ENCODE assay signal across 18 mouse cellular contexts in the genomic region with DNA sequence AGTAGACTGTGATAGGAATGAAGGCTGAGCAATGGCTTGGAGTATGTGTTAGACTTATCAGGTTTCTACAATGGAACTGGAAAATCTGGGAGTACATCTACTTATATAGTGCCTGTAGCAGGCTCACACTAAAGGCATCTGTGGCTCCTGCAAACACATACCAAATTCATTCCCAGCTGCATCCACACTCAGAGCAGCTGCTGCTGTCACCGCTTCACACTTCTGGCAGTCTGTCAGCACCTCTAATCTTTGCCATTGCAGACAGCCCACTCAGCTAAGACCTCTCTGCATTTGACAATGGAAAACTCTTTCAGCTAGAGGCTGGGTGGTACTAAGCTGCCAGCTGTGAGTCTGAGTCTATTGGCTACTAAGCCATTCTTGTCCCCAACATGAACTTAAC. TPM values are rescaled to one million over a fixed set of nuclear protein-coding genes. Genes with fewer than 3 reads are reported as not detected.
DNase-seq lines count a peak whose midpoint lies in the region; ATAC-seq lines count a peak whose summit lies in the region.
"Had no signal": no experiment of that assay in that cellular context is flagged by ENCODE, and none has a peak within 500 bp of the region (broad histone marks: within the 10 kb centered on the region; RNA-seq: fewer than 3 reads in every experiment).

No protein-coding gene starts in this region.

- 0 out of 2 replicates have a peak, but pooled peaks have one; percentile 38 for ATAC-seq in frontal cortex, adult (ENCODE audit: low TSS enrichment)
- ATAC-seq in heart, embryonic 12.5 days (ENCODE audit: insufficient number of reproducible peaks, low FRiP score) = peak; percentile 81
- no peak for ATAC-seq in hindbrain, embryonic 16.5 days
- ATAC-seq: intestine, postnatal 0 days had no signal

- 25% methylated on average over 1 of the region's 1 CpGs for WGBS in heart, embryonic 12.5 days
- 45% methylated on average over 1 of the region's 1 CpGs for WGBS in hindbrain, embryonic 16.5 days

- 0 out of 2 replicates have a peak, but pooled peaks cover 3% of the 10 kb centered on the region for H3K36me3 ChIP-seq in heart, embryonic 12.5 days
- H3K36me3 ChIP-seq in hindbrain, embryonic 16.5 days (ENCODE audit: control insufficient read depth, insufficient read depth, low read length) = no peaks in the 10 kb centered on the region
- H3K36me3 ChIP-seq: stomach, embryonic 15.5 days had no signal

- H3K27ac ChIP-seq in heart, embryonic 12.5 days (ENCODE audit: poor library complexity, severe bottlenecking) = no peak overlapping the region
- H3K27ac ChIP-seq in hindbrain, embryonic 16.5 days (ENCODE audit: low read depth, low read length) = no peak overlapping the region
- H3K27ac ChIP-seq: hindbrain, embryonic 13.5 days; stomach, embryonic 15.5 days had no signal

- H3K4me1 ChIP-seq in heart, embryonic 12.5 days (replicated peaks) = 0 out of 2 replicates have a peak, but pooled peaks cover 5% of the 10 kb centered on the region
- H3K4me1 ChIP-seq in hindbrain, embryonic 16.5 days (ENCODE audit: control insufficient read depth, insufficient read depth, low read depth, low read length) = no peaks in the 10 kb centered on the region
- H3K4me1 ChIP-seq: hindbrain, embryonic 13.5 days; stomach, embryonic 15.5 days had no signal

- no peak for DNase-seq in frontal cortex, postnatal 25 days (ENCODE audit: low spot score in 2 of 2)
- DNase-seq in lung, postnatal 10 days = peak; percentile 24
- DNase-seq in lung, postnatal 25 days (ENCODE audit: low spot score) = no peak
- DNase-seq in heart, postnatal 14 days = peak; percentile 11 to 55
- no peak for DNase-seq in layer of hippocampus, postnatal 10 days (ENCODE audit: low spot score in 2 of 2)
- DNase-seq: adrenal gland, postnatal 10 days; kidney, postnatal 10 days; left cerebral cortex, postnatal 4 days had no signal

- H3K4me3 ChIP-seq in heart, embryonic 12.5 days = no peak overlapping the region
- H3K4me3 ChIP-seq in hindbrain, embryonic 16.5 days (ENCODE audit: low read length) = no peak overlapping the region
- H3K4me3 ChIP-seq: hindbrain, embryonic 13.5 days; stomach, embryonic 15.5 days had no signal

- H3K27me3 ChIP-seq in heart, embryonic 12.5 days (replicated peaks) = no peaks in the 10 kb centered on the region
- H3K27me3 ChIP-seq in hindbrain, embryonic 16.5 days (replicated peaks; ENCODE audit: control insufficient read depth, insufficient read depth, low read length) = no peaks in the 10 kb centered on the region
- H3K27me3 ChIP-seq: hindbrain, embryonic 13.5 days; stomach, embryonic 15.5 days had no signal

- H3K4me2 ChIP-seq in heart, embryonic 12.5 days = no peak overlapping the region
- H3K4me2 ChIP-seq in hindbrain, embryonic 16.5 days (ENCODE audit: low read length) = no peak overlapping the region
- H3K4me2 ChIP-seq: hindbrain, embryonic 13.5 days; stomach, embryonic 15.5 days had no signal

- no peaks in the 10 kb centered on the region for H3K9me3 ChIP-seq in heart, embryonic 12.5 days (replicated peaks)
- H3K9me3 ChIP-seq in hindbrain, embryonic 16.5 days (ENCODE audit: control insufficient read depth, low read length) = no peaks in the 10 kb centered on the region
- H3K9me3 ChIP-seq: G1E; hindbrain, embryonic 13.5 days; stomach, embryonic 15.5 days had no signal

- H3K9ac ChIP-seq in heart, embryonic 12.5 days = no peak overlapping the region
- H3K9ac ChIP-seq in hindbrain, embryonic 16.5 days (ENCODE audit: low read depth, low read length) = no peak overlapping the region
- H3K9ac ChIP-seq: hindbrain, embryonic 13.5 days; stomach, embryonic 15.5 days had no signal

- intact Hi-C loops in heart, postnatal 14 days (cut with DNase I) = no loop called here

RNA-seq across cellular contexts. Expression of gene Cbwd1, which starts 24.3 kb away (rescaled TPM):
- polyA plus RNA-seq in heart, embryonic 12.5 days (2016; fragmentation: Nextera tagmentation; extraction: Ambion mirVana) = 15.7 and 18.5 TPM in 2 replicates
- total RNA-seq in heart, postnatal 14 days (2021) = 1 to 10 TPM; 9.3 to 9.9 TPM
- total RNA-seq in layer of hippocampus, postnatal 10 days (2021) = 10 to 100 TPM; 12.0 to 14.2 TPM
- polyA plus RNA-seq in hindbrain, embryonic 16.5 days (2015; fragmentation: Nextera tagmentation; extraction: Ambion mirVana) = 11.3 and 12.7 TPM in 2 replicates

RNA-seq across cellular contexts. Expression of gene Foxd4, which starts 36.1 kb away (rescaled TPM):
- not detected in 2 replicates for polyA plus RNA-seq in heart, embryonic 12.5 days (2016; fragmentation: Nextera tagmentation; extraction: Ambion mirVana)
- total RNA-seq in heart, postnatal 14 days (2021) = not detected
- total RNA-seq in layer of hippocampus, postnatal 10 days (2021) = not detected
- polyA plus RNA-seq in hindbrain, embryonic 16.5 days (2015; fragmentation: Nextera tagmentation; extraction: Ambion mirVana) = 0.27 TPM in 1 of 2 replicates, not detected in the other
- total RNA-seq: adrenal gland, postnatal 10 days; G1E; gastrocnemius, adult 8-10 months; layer of hippocampus, postnatal 14 days; left cerebral cortex, postnatal 4 days had no signal
- polyA plus RNA-seq: G1E; intestine, postnatal 0 days; small intestine, adult 2 months; stomach, embryonic 15.5 days had no signal

Comparison
In these comparisons a context has a peak if more than half of its experiments do, and no peak if none do; other contexts are left out.
1. DNase-seq: peak in lung, postnatal 10 days (single experiment) and heart, postnatal 14 days (2 of 2); none in frontal cortex, postnatal 25 days (0 of 2), lung, postnatal 25 days (single experiment) and layer of hippocampus, postnatal 10 days (0 of 2).